Mouse (Mus musculus): Measurements from ENCODE around the gene Atp2b4.

DNA sequence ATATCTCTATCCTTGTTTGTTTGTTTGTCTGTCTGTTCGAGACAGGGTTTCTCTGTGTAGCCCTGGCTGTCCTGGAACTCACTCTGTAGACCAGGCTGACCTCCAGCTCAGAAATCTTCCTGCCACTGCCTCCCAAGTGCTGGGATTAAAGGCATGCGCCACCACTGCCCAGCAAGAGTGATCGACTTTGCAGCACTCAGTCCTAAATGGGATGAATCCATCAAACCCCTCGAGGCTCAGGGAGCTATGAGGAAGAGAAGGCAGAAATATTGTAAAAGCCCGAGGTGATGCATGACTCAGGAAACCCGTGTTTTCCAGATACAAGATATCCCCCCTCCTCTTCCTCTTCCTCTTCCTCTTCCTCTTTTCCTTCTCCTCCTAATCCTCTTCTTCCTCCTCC is 130.1 kb downstream of the Atp2b4 start:
- TF ChIP-seq CTCF (IDR thresholded peaks at IDR 0.05; ENCODE audit: borderline replicate concordance, insufficient read depth, low read length), result no peak
- no peak for TF ChIP-seq POLR2A (IDR thresholded peaks at IDR 0.05; ENCODE audit: low read depth, low read length)
